Mouse (Mus musculus) CH12.LX (cell line): Measurements from ENCODE around the gene Cd59b. TPM values are rescaled to one million over a fixed set of nuclear protein-coding genes. Genes with fewer than 3 reads are reported as not detected.
"Not testable (repeated sequence)": the region's sequence is repeated elsewhere in the genome, so short reads cannot be mapped to it uniquely, and the experiment has no call there.

Experiments
- DNase-seq: peaks from one replicate; pipeline ENCODE4 v3.0.0-alpha.2; 2013; ENCODE audit errors: extremely low read depth
- H3K27ac ChIP-seq: 2 replicates; pipeline ENCODE4 v1.5.1; 2012; ENCODE audit warnings: low read depth, mild to moderate bottlenecking, control low read depth, moderate library complexity; ENCODE audit not compliant: insufficient read depth
- H3K27me3 ChIP-seq: replicated peaks from 2 replicates; pipeline ENCODE3; 2012; ENCODE audit warnings: inconsistent platforms
- H3K36me3 ChIP-seq, 2 experiments: replicated peaks in 1 of 2; 2 replicates each; pipeline versions ENCODE3 to v1.6.1; 2012; ENCODE audit warnings: inconsistent platforms in 1 of 2, low read length in 1 of 2, mild to moderate bottlenecking in 1 of 2, mixed read lengths in 1 of 2, moderate library complexity in 1 of 2; ENCODE audit not compliant: control insufficient read depth in 1 of 2, insufficient read depth in 1 of 2
- H3K4me1 ChIP-seq, 2 experiments: 2 replicates each; pipeline ENCODE4 v1.6.1; 2012; ENCODE audit warnings: inconsistent platforms in 1 of 2, moderate library complexity in 1 of 2; ENCODE audit not compliant: insufficient read depth in 2 of 2, control insufficient read depth in 1 of 2
- H3K4me2 ChIP-seq: 2 replicates; pipeline ENCODE4 v1.6.1; 2012; ENCODE audit warnings: low read depth, mild to moderate bottlenecking, control low read depth; ENCODE audit not compliant: poor library complexity, insufficient read depth, severe bottlenecking
- H3K4me3 ChIP-seq, 3 experiments: fragments of 150-350 bp in 1 of 3; sonication (generic) in 1 of 3; replicated peaks in 1 of 3; 2 replicates each; pipeline versions ENCODE3 to v1.5.1; 2011 to 2012; ENCODE audit warnings: low read depth in 2 of 3, low read length in 2 of 3, mild to moderate bottlenecking in 2 of 3, moderate library complexity in 2 of 3, control low read depth in 1 of 3, improper control_type of control experiment in 1 of 3, inconsistent platforms in 1 of 3, mixed read lengths in 1 of 3; ENCODE audit not compliant: poor library complexity in 1 of 3
- H3K79me2 ChIP-seq: replicated peaks from 2 replicates; pipeline ENCODE4 v1.6.1; 2012; ENCODE audit warnings: mild to moderate bottlenecking, moderate library complexity; ENCODE audit not compliant: control insufficient read depth, poor library complexity, insufficient read depth, severe bottlenecking; ENCODE audit errors: extremely low read depth
- H3K9ac ChIP-seq: 2 replicates; pipeline ENCODE4 v1.6.1; 2012; ENCODE audit warnings: low read depth, mild to moderate bottlenecking, control low read depth, moderate library complexity; ENCODE audit not compliant: insufficient read depth
- H3K9me3 ChIP-seq: replicated peaks from 2 replicates; pipeline ENCODE3; 2012; ENCODE audit warnings: low read length, inconsistent platforms, mixed read lengths
- BHLHE40 ChIP-seq: IDR thresholded peaks from 2 replicates; pipeline ENCODE4 v1.6.1; 2011; ENCODE audit warnings: mild to moderate bottlenecking, low read depth, low read length, improper control_type of control experiment
- CHD1 ChIP-seq: IDR thresholded peaks from 2 replicates; pipeline ENCODE4 v1.6.1; 2012; ENCODE audit warnings: low read depth, low read length, improper control_type of control experiment, inconsistent platforms
- CHD2 ChIP-seq: IDR thresholded peaks from 2 replicates; pipeline ENCODE4 v1.6.1; 2011; ENCODE audit warnings: low read length, improper control_type of control experiment
- E2F4 ChIP-seq: IDR thresholded peaks from 2 replicates; pipeline ENCODE4 v1.6.1; 2011; ENCODE audit warnings: low read depth, low read length, improper control_type of control experiment; ENCODE audit not compliant: insufficient replicate concordance
- EP300 ChIP-seq: IDR thresholded peaks from 2 replicates; pipeline ENCODE4 v1.6.1; 2011; ENCODE audit warnings: low read length, improper control_type of control experiment
- ETS1 ChIP-seq: conservative IDR thresholded peaks from 2 replicates; pipeline ENCODE4 v1.6.1; 2012; ENCODE audit warnings: low read depth, mild to moderate bottlenecking, inconsistent platforms, low read length, improper control_type of control experiment, moderate library complexity
- HCFC1 ChIP-seq: IDR thresholded peaks from 2 replicates; pipeline ENCODE4 v1.6.1; 2012; ENCODE audit warnings: low read depth, mild to moderate bottlenecking, inconsistent platforms, low read length, improper control_type of control experiment
- IRF4 ChIP-seq: IDR thresholded peaks from 2 replicates; pipeline ENCODE4 v1.6.1; 2014; ENCODE audit warnings: low read depth, mild to moderate bottlenecking, inconsistent platforms, low read length, improper control_type of control experiment
- JUND ChIP-seq: conservative IDR thresholded peaks from 2 replicates; pipeline ENCODE4 v1.6.1; 2011; ENCODE audit warnings: low read depth, low read length, improper control_type of control experiment
- MAFK ChIP-seq: IDR thresholded peaks from 2 replicates; pipeline ENCODE4 v1.6.1; 2011; ENCODE audit warnings: low read length, improper control_type of control experiment; ENCODE audit not compliant: insufficient replicate concordance
- MAX ChIP-seq: IDR thresholded peaks from 2 replicates; pipeline ENCODE4 v1.6.1; 2011; ENCODE audit warnings: low read length, improper control_type of control experiment
- MEF2A ChIP-seq: IDR thresholded peaks from 2 replicates; pipeline ENCODE4 v1.6.1; 2014; ENCODE audit warnings: low read depth, mild to moderate bottlenecking, inconsistent platforms, low read length, improper control_type of control experiment, borderline replicate concordance
- MYC ChIP-seq: IDR thresholded peaks from 2 replicates; pipeline ENCODE4 v1.6.1; 2011; ENCODE audit warnings: low read depth, mild to moderate bottlenecking, improper control_type of control experiment, low read length
- NRF1 ChIP-seq: IDR thresholded peaks from 2 replicates; pipeline ENCODE4 v1.6.1; 2014; ENCODE audit warnings: low read depth, mild to moderate bottlenecking, inconsistent platforms, low read length, improper control_type of control experiment, moderate library complexity
- RCOR1 ChIP-seq: conservative IDR thresholded peaks from 2 replicates; pipeline ENCODE4 v1.6.1; 2012; ENCODE audit warnings: low read depth, mild to moderate bottlenecking, inconsistent platforms, low read length, improper control_type of control experiment
- SIN3A ChIP-seq: IDR thresholded peaks from 2 replicates; pipeline ENCODE4 v1.6.1; 2012; ENCODE audit warnings: low read length, improper control_type of control experiment, inconsistent platforms
- TBP ChIP-seq: conservative IDR thresholded peaks from 2 replicates; pipeline ENCODE4 v1.6.1; 2011; ENCODE audit warnings: low read depth, low read length, improper control_type of control experiment
- UBTF ChIP-seq: IDR thresholded peaks from 2 replicates; pipeline ENCODE4 v1.6.1; 2012; ENCODE audit warnings: low read depth, mild to moderate bottlenecking, inconsistent platforms, low read length, improper control_type of control experiment, moderate library complexity
- ZC3H11A ChIP-seq: IDR thresholded peaks from 2 replicates; pipeline ENCODE4 v1.6.1; 2012; ENCODE audit warnings: low read depth, mild to moderate bottlenecking, inconsistent platforms, low read length, improper control_type of control experiment
- ZKSCAN1 ChIP-seq: IDR thresholded peaks from 2 replicates; pipeline ENCODE4 v1.6.1; 2012; ENCODE audit warnings: low read depth, inconsistent platforms, low read length, improper control_type of control experiment, borderline replicate concordance
- ZMIZ1 ChIP-seq: IDR thresholded peaks from 2 replicates; pipeline ENCODE4 v1.6.1; 2012; ENCODE audit warnings: low read depth, mild to moderate bottlenecking, inconsistent platforms, low read length, improper control_type of control experiment
- ZNF384 ChIP-seq: IDR thresholded peaks from 2 replicates; pipeline ENCODE4 v1.6.1; 2012; ENCODE audit warnings: low read depth, low read length, improper control_type of control experiment, inconsistent platforms
- dilution Hi-C: fragments of 300-500 bp; cut with MboI; formaldehyde crosslinking; loops from 2 replicates; pipeline ENCODE4 v1.14.3; 2020; ENCODE audit warnings: low sequenced_read_pairs; ENCODE audit not compliant: extremely low pct_unique_long_range_greater_than_20kb, extremely low pct_ligation_motif_present
- in situ Hi-C: fragments of 300-500 bp; cut with MboI; formaldehyde crosslinking; loops from 3 replicates; pipeline ENCODE4 v1.14.3; 2019; ENCODE audit warnings: low sequenced_read_pairs, low pct_ligation_motif_present, low pct_unique_long_range_greater_than_20kb, mixed read lengths
- polyA plus RNA-seq: library from polyadenylated mRNA; unstranded; fragments of >175 nt; gene quantifications from 2 replicates; pipeline ENCODE4 v1.2.1, GENCODE M21; 2012; ENCODE audit warnings: low read depth; ENCODE audit not compliant: insufficient read length
- total RNA-seq, 2 experiments: library from RNA; depleted of rRNA; stranded (reverse); fragments of 300-350 nt in 1 of 2; fragments of >200 nt in 1 of 2; gene quantifications; 2 replicates each; pipeline ENCODE4 v1.2.3; 2012 to 2014

The Cd59b gene
- total and polyA plus RNA-seq, 3 experiments: 0.25 to 2.1 (median 0.80) TPM

- DNase-seq: no peak
- TF ChIP-seq ZNF384: no peak
- no peak for TF ChIP-seq MEF2A
- TF ChIP-seq HCFC1: no peak
- no peak for TF ChIP-seq ETS1
- no peak for TF ChIP-seq MAFK
- TF ChIP-seq BHLHE40: no peak
- no peak for TF ChIP-seq TBP
- no peak for TF ChIP-seq EP300
- TF ChIP-seq E2F4: no peak
- no peak for TF ChIP-seq NRF1
- TF ChIP-seq UBTF: no peak
- TF ChIP-seq, all 38 proteins: peak for 0
- H3K9ac ChIP-seq: no peak overlapping the region
- H3K36me3 ChIP-seq: peaks cover 14 to 35% of the 10 kb centered on the region in 2 experiments
- H3K27ac ChIP-seq: no peak overlapping the region
- H3K4me2 ChIP-seq: no peak overlapping the region
- no peaks in the 10 kb centered on the region for H3K27me3 ChIP-seq
- in situ Hi-C loops: no loop called here
- no peaks in the 10 kb centered on the region for H3K4me1 ChIP-seq
- no peaks in the 10 kb centered on the region for H3K79me2 ChIP-seq
- H3K4me3 ChIP-seq: no peak overlapping the region
- dilution Hi-C loops: no loop called here
- H3K9me3 ChIP-seq: no peaks in the 10 kb centered on the region
Observed at GRCm38 (mm10) chr2:104062665-104063064, 7.0 kb upstream of the Cd59b start.

- TF ChIP-seq TBP: no peak
- TF ChIP-seq JUND: no peak
- TF ChIP-seq ZNF384: no peak
- no peak for TF ChIP-seq MYC
- TF ChIP-seq IRF4: no peak
- no peak for TF ChIP-seq MAX
- TF ChIP-seq ZMIZ1: no peak
- TF ChIP-seq ETS1: no peak
- TF ChIP-seq MAFK: no peak
- no peak for TF ChIP-seq SIN3A
- TF ChIP-seq CHD1: no peak
- TF ChIP-seq CHD2: no peak
- TF ChIP-seq RCOR1: no peak
- no peak for TF ChIP-seq ZKSCAN1
- TF ChIP-seq ZC3H11A: no peak
- TF ChIP-seq, all 38 proteins: peak for 0
- Histone ChIP-seq H3K4me2 (no peak overlapping the region), H3K4me3 (no peak overlapping the region), H3K79me2 (no peaks in the 10 kb centered on the region), H3K27ac (no peak overlapping the region), H3K9me3 (no peaks in the 10 kb centered on the region), H3K9ac (no peak overlapping the region), H3K36me3 (peaks cover 7 to 26% of the 10 kb centered on the region in 2 experiments), H3K27me3 (no peaks in the 10 kb centered on the region), H3K4me1 (no peaks in the 10 kb centered on the region)
- dilution Hi-C loops (no loop called here), in situ Hi-C loops (no loop called here)
- no peak for DNase-seq
Observed at GRCm38 (mm10) chr2:104064152-104064551, 5.5 kb upstream of the Cd59b start.

GRCm38 (mm10) chr2:104065526-104065925 lies 4.1 kb upstream of the Cd59b start, which contains the start of gene Gm10912:
Gene Gm10912, plus strand, starts transcription at chr2:104065826.
- H3K9me3 ChIP-seq, dilution Hi-C loops, H3K27ac ChIP-seq, H3K4me3 ChIP-seq, H3K79me2 ChIP-seq, in situ Hi-C loops, H3K4me1 ChIP-seq, H3K27me3 ChIP-seq, H3K9ac ChIP-seq, DNase-seq, H3K4me2 ChIP-seq: not testable (repeated sequence)
- peaks cover 0 to 17% of the 10 kb centered on the region in 2 experiments for H3K36me3 ChIP-seq

GRCm38 (mm10) chr2:104068450-104068849 lies 1.2 kb upstream of the Cd59b start, which contains the start of gene Gm10799:
Gene Gm10799, minus strand, starts transcription at chr2:104068550.
- H3K36me3 ChIP-seq, H3K27ac ChIP-seq, H3K4me1 ChIP-seq, in situ Hi-C loops, H3K79me2 ChIP-seq, H3K9me3 ChIP-seq, dilution Hi-C loops, H3K9ac ChIP-seq, H3K4me3 ChIP-seq, DNase-seq, H3K27me3 ChIP-seq: not testable (repeated sequence)
- peak within 1 kb of the TSS; percentile 4; the same call in 1 of the 2 replicates for H3K4me2 ChIP-seq
